Mouse (Mus musculus): Measurements from ENCODE around the gene Cx3cr1. TPM values are rescaled to one million over a fixed set of nuclear protein-coding genes. Genes with fewer than 3 reads are reported as not detected.

Cx3cr1 gene
- total RNA-seq, 2 experiments from 2014 or later: 3.4 TPM

DNA sequence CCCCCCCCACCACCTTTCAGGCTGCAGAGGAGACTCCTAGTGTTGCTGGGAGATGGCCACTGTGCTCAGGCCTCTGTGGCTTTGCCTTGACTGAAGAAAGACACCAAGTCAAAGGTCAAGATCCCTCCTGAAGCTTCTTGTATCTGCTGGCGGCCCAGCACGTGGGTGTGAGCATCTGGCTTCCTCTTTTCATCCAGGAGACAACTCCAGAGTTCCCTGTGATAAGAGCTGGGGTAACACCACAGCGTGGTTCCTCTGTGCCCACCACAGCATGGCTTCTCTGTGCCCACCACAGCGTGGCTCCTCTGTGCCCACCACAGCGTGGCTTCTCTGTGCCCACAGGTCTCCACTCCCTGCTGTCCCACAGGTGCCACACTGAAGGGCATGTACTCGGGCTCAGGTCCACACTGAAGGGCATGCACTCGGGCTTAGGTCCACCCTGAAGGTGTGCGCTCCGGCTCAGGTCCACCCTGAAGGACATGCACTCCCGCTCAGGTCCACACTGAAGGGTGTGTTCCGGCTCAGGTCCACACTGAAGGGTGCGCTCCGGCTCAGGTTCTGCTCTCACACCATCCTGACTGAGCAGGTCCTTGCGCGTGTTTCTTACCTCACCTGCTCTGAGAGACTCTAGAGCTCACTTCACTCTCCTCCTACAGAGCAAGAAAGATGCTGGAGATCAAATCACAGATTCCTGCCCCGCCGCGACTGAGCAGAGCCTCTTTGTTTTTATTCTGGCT, 13.6 kb upstream of the Cx3cr1 start:
- intact Hi-C loops (cut with DNase I): no loop called here
- DNase-seq: no peak

DNA sequence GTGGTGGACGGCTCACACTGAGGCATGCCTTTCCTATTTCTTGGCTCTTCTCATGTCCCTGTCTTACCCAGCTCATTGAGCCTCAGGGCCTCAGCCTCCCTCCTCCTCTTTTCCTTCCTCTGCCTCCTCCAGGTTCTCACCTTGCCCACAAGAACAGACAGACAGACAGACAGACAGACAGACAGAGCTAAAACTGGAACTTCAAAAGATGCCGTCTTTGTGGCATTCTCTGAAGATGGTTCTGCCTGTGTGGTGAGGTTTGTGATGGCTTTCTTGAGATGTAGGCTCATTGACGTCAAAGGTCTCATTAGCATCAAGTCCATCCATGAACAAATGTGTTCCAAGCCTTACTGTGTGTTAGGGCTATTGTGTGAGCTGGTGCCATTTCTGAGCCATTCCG, 13.0 kb upstream of the Cx3cr1 start:
- intact Hi-C loops (cut with DNase I): no loop called here
- DNase-seq: no peak

DNA sequence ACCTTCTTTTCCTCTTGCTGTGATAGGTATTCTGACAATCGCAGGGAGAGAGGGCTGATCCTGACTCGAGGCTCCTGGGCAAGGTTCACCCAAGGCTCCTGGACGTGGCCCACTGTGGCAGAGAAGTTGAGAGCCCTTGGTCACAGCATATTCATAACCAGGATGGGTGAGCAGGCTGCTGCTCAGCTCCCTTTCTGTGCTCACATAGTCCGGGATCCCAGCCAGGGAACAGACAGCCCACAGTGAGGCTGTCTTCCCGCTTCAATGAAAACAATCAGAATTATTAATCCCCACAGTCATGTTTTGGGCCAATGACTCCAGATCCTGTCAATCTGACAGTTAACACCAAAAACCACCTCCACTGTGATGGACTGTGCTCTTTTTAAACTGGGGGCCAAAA, 12.3 kb upstream of the Cx3cr1 start:
- intact Hi-C loops (cut with DNase I): no loop called here
- no peak for DNase-seq

DNA sequence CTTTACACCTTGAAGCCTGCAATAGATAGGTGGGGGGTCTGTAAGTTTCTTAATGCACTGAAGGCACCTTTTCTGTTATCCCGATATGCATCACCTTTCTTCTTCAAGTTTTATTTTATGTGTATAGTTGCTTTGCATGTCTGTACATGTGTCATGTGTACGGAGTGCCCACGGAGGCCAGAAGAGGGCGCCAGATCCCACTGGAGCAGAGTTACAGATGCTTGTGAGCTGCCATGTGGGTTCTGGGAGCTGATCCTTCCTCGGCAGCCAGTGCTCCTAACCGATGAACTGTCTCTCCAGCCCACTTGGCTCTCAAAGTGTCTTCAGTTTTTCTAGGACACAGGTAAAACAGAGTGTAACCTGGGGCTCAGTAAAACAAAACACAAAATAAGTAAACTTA, 11.6 kb upstream of the Cx3cr1 start:
- DNase-seq: no peak
- intact Hi-C loops (cut with DNase I): no loop called here

DNA sequence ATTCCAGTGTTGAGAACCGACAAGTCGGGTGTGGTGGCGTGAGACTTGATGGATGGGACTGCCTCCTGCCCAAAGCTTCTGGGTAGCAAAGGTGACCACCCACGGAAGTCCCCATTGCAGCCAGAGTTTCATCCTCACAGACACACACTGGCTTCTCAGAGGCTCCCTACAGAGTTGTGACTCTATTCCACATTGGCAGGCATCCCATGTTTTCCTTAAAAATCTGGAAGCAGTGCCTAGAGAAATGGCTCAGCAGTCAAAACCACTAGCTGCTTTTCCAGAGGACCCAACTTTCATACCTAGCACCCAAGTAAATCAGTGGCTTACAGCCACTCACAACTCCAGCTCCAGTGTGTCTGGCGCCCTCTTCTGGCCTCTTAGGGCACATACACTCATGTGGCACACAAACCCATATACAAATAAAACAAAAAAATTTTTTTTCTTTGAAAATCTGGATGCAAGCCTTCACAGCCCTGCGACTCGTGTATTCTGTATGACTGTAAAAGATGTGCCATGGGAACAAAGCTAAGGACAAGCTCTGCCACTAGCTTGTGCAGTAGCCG, 10.9 kb upstream of the Cx3cr1 start:
- intact Hi-C loops (cut with DNase I): no loop called here
- peak in 1 of 2 experiments; percentile 31 for DNase-seq

DNA sequence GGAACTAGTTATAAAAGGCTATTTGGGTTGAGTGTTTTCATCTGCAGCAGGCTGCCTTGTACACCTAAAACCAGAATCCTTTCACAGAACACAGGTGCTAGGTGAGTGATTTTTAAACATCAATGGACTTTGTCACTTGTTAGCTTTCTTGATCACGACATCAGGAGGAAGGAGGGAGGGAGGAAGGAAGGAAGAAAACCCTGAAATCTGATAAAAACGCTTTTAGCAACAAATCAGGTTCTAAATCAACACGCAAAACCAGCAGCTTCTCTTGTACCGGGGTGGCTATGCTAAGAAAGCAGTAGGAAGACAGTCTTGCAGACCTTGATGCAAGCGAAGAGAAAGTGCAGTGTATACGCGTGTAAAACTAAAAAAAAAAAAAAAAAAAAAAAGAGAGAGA, 10.2 kb upstream of the Cx3cr1 start:
- intact Hi-C loops (cut with DNase I): no loop called here
- no peak for DNase-seq

DNA sequence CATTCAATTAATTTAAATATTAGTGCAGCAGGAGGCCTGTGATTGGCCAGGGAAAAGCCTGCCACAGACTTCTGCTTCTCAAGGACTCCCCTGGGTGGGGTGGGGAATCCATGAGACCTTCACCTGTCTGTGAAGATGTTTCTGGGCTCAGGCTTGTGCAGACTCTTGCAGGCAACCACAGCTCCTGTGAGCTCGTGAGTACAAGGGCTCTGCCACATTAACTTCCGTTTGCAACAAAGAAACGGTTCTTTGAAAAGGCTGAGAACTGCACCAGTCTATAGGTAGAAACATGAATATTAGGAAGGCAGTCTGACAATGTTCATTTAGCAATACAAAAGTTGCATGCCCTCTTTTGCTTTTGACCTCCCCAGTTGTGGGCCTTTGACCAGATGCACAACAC, 8.6 kb upstream of the Cx3cr1 start:
- DNase-seq: no peak
- intact Hi-C loops (cut with DNase I): no loop called here

DNA sequence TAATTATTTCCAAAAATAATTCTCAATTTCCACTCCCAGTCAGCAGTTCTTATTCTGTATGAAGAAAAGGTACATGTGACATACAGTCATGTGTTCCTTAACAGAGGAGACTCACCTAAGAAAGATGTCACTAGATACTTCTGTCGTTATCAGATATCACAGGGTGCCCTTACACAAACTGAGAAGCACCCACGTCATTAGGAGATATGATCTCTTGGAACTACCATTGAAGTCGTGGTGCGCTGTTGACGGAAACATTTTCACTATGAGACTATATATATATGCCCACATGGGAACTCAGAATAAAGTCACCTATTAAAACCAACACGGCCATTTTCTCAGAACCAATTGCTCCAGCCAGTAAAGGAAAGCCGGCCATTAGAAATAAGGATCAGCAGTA, 4.8 kb upstream of the Cx3cr1 start:
- intact Hi-C loops (cut with DNase I): loop anchor here (5.0 kb wide), 1 partner anchor 162 kb away; no protein-coding TSS in a partner anchor
- no peak for DNase-seq

DNA sequence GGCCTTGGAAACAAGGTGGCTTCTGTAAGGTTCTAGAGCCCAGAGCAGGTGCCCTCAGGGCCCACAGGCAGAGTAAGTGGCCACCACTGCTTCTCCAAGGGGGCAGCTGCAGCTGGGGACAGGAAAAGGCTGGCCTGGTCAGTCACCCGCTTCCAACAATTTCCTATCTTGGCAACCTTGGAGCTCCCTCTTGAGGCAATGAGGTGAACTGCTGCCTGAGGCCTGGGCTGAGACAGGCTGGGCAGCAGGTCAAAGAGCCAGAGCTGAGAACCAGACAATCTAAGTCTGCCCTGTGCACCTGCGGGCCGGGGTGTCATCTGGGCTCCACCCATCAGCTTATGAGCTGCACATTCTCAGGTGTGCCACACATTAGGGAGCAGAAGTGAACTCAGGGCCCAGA, 3.5 kb upstream of the Cx3cr1 start:
- DNase-seq: peak; percentile 82 to 92
- intact Hi-C loops (cut with DNase I): loop anchor here (1.0 to 5.0 kb wide), 3 partner anchors 44 to 161 kb away; no protein-coding TSS in a partner anchor

DNA sequence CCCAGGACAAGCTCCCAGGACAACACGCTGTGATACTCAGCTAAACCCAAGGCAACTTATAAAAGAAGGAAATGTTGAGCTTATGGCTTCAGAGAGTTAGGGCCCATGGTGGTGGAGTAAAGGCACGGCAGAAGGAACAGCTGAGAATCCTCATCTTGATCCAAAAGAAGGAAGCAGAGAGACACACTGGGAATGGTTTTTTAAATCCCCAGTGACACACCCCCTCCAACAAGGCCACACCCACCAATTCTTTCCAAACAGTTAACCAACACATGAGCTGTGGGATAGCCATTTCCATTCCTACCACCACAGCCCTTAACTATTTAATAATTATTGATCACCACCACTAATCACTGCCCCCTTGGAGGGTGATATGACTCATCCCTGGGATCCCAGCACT, 1.6 kb upstream of the Cx3cr1 start:
- DNase-seq: no peak
- intact Hi-C loops (cut with DNase I): loop anchor here (5.0 kb wide), 1 partner anchor 159 kb away; no protein-coding TSS in a partner anchor

DNA sequence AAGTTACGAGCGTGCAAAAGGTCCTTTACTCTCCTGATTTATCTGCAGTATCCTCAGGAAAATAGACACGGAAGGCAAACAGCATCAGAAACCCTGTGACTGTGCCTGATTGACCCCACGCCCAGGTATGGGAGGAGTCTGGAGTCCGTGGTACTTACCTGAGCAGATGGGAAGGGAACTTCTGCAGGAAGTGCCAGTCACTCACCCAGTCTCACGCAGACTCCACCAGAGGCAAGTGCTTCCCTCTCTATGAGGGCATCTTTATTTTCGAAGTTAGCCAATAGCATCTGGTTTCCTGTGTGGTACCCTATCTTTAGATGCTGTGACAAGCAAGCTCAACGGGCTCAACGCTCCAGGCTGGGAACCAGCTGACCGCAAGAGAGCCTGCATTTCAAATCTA, 1.6 kb downstream of the Cx3cr1 start:
- intact Hi-C loops (cut with DNase I): no loop called here
- no peak for DNase-seq

DNA sequence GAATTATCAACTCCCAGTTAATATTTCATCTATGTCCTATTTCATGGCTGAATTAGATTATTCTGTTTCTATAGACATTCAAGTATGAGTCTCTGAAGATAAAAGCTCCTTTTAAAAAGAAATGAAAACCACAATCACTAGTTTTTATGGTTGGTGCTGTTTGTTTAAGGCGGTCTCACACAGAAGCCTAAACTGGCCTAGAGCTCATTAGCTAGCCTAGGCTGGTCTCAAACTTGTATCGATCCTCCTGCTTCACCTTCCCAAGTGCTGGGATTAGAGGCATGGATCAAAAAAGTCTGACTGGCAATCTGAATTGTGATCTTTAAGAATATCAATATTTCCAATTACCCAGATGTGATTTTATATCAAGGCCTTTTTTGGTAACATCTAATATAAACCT, 2.1 kb downstream of the Cx3cr1 start:
- intact Hi-C loops (cut with DNase I): no loop called here
- no peak for DNase-seq

DNA sequence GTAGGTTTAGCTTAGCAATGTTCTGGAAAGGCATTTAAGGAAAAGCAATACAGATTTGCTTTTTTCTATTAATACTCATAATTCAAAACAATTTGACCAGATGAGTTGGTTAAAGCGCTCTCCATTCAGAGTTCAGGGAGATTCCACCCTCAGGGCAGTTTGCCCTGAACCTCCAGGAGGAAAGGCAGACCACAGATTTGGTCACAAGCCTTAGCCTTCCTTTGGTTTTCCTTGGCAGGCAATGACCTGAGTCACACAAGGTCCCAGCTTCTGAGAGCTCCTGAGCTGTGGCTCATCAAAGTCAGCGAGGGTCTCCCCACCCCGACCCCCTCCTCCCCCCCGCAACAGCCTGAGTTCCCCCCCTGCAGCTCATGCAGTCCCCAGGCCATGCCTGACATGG, 5.4 kb downstream of the Cx3cr1 start:
- DNase-seq: no peak
- intact Hi-C loops (cut with DNase I): no loop called here

DNA sequence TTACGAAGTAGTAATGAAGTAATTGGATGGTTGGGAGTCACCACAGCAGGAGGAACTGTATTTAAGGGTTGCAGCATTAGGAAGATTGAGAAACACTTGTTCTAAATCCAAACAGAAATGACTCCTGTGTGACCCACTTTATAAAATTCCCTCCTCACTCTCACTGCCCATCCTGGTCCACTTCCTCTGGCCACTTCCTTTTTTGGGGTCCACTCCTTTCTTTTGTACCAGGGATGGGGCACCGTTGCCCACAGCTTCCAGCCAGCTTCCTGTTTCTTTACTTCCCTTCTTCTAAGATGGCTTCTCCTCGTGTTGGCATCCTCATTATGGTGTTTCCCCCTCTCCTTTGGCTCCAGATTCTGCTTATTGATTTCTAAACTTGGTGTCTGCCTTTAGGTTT, 10.9 kb downstream of the Cx3cr1 start:
- intact Hi-C loops (cut with DNase I): no loop called here
- no peak for DNase-seq

DNA sequence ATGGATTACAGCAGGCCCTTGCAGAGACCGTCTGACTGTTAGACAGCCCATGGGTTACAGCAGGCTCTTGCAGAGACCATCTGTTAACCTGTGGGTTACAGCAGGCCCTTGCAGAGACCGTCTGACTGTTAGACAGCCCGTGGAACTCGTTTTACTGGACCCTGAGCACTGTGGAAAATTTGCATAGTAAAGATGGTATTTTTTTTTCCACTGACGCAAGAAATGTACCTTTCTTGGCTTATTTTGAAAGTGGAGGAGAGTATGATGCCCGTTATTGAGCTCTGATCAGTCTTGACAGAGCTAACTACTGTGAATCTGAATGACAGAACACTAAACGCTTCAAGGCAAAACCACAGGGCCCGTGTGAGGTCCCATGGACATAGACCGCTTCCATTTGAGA, 13.5 kb downstream of the Cx3cr1 start:
- intact Hi-C loops (cut with DNase I): no loop called here

DNA sequence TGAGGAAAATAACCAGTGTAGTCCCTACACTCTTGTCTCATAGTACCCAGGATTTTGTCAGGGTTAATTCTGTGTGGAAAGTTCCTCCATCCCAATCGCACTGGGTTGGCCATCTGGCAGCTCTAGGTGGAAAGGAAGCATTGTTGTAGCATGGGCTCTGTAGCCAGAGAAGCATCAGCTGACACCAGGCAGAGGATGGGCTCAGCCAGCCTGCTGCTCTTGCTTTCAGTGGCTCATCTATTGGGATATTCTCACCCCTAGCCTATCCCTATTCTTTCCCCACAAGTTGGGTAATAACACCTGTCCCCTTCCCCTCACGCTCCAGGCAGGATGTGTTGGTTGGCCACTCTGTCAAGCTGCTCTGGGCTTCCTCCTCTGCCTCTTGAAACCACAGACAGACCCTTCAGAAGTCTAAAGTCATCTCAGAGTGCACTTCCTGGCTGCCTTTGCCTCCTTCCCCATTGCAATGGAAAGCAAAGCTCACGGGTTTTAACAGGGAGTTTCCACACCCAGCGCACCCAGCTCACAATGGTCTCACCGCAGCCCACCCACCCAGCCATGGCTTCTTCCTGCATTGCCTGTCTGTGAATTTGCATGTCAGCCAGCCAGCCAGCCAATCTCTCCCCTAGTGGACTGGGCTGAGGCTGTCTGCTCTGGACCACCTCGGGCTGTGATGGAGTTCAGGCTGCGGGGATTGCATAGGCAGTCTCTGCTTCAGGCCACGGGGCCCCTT, 15.0 kb downstream of the Cx3cr1 start:
- peak in 1 of 2 experiments; percentile 10 for DNase-seq
- intact Hi-C loops (cut with DNase I): no loop called here

More for the DNA sequence above, 13.5 kb downstream of the Cx3cr1 start:
- no peak for DNase-seq

DNA sequence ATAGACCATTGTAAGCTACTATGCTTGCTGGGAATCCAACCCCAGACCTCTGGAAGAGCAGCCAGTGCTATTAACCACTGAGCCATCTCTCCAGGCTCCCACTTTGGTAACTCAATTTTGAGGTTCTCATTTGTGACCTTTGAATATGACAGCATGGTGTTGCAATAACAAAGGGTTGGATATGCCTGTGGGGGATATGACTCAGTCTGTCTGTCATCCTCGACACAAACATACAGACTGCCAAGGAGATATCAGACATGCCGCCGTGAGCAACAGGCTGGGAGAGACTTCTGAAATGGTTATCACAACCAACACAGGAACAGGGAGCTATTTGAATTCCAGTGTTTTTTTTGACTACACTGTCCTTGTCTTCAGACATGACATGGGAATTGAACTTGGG, 20.3 kb downstream of the Cx3cr1 start:
- intact Hi-C loops (cut with DNase I): no loop called here
- no peak for DNase-seq

DNA sequence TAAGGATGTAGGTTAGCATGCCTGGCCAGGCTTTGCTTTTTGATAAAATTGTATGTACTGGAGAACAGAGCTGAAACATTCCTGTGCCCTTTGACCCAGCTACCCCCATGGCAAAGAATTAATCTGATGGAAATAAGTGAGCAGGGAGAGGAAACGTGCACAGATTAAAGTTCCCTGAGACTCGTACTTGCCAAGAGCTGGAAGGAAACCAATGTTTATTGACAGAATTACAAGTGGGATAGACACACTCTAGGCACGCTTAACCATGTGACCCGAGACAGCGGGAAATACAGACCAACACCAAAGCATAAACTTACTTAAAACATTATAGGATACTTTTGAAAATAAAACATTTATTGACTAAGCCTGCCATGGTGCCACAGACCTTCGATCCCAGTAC, 21.2 kb downstream of the Cx3cr1 start:
- no peak for DNase-seq
- intact Hi-C loops (cut with DNase I): no loop called here

DNA sequence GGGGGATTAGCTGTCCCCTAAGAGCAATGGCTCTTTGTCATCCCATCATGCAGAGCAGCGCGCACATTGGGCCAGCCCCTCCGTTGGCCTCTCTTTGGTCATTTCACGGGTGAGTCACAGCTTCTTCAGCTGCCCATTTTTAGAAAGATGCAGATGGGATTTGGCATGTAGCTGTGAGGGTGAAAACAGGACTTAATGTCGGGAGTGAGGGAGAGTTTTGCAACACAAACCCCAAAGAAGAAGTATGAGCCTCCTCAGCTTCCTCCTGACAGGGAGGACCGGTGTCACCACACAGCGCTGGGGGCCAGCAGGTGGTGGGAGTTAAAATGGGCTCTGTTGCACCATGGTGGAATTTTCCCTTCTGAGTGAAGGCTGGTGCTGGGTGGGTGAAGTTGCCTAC, 26.6 kb downstream of the Cx3cr1 start:
- DNase-seq: no peak
- intact Hi-C loops (cut with DNase I): no loop called here

DNA sequence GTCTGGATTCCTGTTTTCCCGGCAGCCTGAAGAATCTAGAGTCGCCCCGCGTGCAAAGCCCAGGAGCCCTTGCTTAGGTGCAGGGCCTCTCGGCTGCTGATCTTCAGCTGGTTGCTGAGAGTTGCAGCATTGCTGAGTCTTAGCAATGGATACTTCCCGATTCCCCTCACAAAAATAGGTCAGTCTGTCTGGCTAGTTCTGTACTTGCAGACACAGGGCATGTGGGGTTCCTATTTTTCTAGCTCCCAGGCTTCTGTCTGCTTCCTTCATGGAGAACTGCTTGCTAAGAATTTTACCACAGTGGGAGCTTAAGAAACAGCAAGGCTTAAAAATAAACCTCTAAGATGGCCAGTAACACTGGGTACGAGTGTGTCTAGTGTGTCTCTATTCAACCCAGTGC, 32.3 kb downstream of the Cx3cr1 start:
- DNase-seq: no peak
- intact Hi-C loops (cut with DNase I): no loop called here

DNA sequence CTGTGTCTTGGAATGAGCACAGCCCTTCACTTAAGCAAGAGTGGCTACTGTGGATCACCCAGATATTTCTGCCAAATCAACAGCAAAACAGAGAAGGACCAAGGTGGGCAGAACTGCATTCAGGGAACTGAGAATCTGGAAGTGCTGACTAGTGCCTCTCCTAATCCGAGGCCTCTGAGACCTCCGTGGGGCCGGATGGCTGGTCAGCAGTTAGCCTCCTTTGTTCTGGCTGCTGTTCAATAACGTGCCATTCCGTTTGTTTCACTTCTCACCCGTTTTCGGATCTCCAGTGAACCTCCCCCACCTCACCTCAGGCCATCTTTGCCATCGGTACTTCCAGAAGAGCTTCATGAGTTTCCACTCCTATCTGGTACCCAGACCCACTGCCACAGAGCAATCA, 35.3 kb downstream of the Cx3cr1 start:
- no peak for DNase-seq
- intact Hi-C loops (cut with DNase I): no loop called here

DNA sequence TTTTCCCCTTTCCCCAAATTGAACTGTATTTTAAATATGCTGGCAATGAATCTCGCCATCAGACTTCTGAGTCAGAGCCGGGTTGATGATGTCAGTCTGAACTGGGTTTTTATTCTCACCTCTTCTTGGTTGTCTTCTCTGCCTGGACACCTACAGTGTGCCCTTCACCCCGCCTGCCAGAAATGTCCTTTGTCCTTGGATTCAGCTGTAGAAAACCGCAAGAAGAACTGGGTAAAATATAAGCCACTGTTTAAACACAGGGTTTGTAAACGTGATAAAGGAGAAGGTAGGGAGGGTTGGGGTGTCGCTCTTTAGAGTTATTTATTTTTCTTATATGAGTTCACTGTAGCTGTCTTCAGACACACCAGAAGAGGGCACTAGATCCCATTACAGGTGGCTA, 37.0 kb downstream of the Cx3cr1 start:
- intact Hi-C loops (cut with DNase I): no loop called here
- no peak for DNase-seq
